Mouse (Mus musculus) forebrain, embryonic 14.5 days (tissue): ENCODE data around the gene S100a3. TPM values are rescaled to one million over a fixed set of nuclear protein-coding genes. Genes with fewer than 3 reads are reported as not detected.
A peak's percentile ranks its signal among the peaks of the same experiment; 100 is the strongest.

Experiments used
- ATAC-seq: fragments of 200-750 bp; cut with Nextera tagmentation; 2 replicates; pipeline ENCODE4 v1.8.0; 2017; ENCODE audit warnings: mild to moderate bottlenecking, moderate library complexity
- DNase-seq: peaks from one replicate; pipeline ENCODE4 v3.0.0-alpha.2; 2015; ENCODE audit warnings: low spot score
- H3K27ac ChIP-seq: fragments of 300-500 bp; sonication (generic); 2 replicates; pipeline ENCODE4 v1.5.1; 2014; ENCODE audit warnings: low read depth, mild to moderate bottlenecking, control low read depth, low read length, moderate library complexity
- H3K27me3 ChIP-seq: fragments of 300-500 bp; sonication (generic); replicated peaks from 2 replicates; pipeline ENCODE4 v1.6.1; 2014; ENCODE audit warnings: low read length, control low read depth, mixed read lengths; ENCODE audit not compliant: control insufficient read depth, insufficient read depth
- H3K36me3 ChIP-seq: fragments of 300-500 bp; sonication (generic); 2 replicates; pipeline ENCODE4 v1.6.1; 2014; ENCODE audit warnings: low read length, control low read depth; ENCODE audit not compliant: control insufficient read depth, insufficient read depth
- H3K4me1 ChIP-seq: fragments of 300-500 bp; sonication (generic); 2 replicates; pipeline ENCODE4 v1.6.1; 2014; ENCODE audit warnings: antibody characterized with exemption, low read length, control low read depth; ENCODE audit not compliant: control insufficient read depth, insufficient read depth
- H3K4me2 ChIP-seq: fragments of 300-500 bp; sonication (generic); 2 replicates; pipeline ENCODE4 v1.6.1; 2014; ENCODE audit warnings: mild to moderate bottlenecking, control low read depth, low read length
- H3K4me3 ChIP-seq: fragments of 300-500 bp; sonication (generic); 2 replicates; pipeline ENCODE4 v1.5.1; 2014; ENCODE audit warnings: low read depth, low read length, control low read depth
- H3K9ac ChIP-seq: fragments of 300-500 bp; sonication (generic); 2 replicates; pipeline ENCODE4 v1.6.1; 2014; ENCODE audit warnings: mild to moderate bottlenecking, low read length, control low read depth, moderate library complexity
- H3K9me3 ChIP-seq: fragments of 300-500 bp; sonication (generic); replicated peaks from 2 replicates; pipeline ENCODE4 v1.6.1; 2016; ENCODE audit warnings: low read length, control low read depth, mixed read lengths; ENCODE audit not compliant: control insufficient read depth
- WGBS: fragments of 180-500 bp; shearing (Covaris S2); extraction: QIAGEN DNeasy Blood & Tissue Kit; methylation state at CpG from one replicate; pipeline ENCODE4 v1.1.7; 2014; 5-methylcytosine and 5-hydroxymethylcytosine counted together
- polyA plus RNA-seq: library from polyadenylated mRNA; unstranded; fragments of >200 nt; fragmentation: Nextera tagmentation; extraction: Ambion mirVana; gene quantifications from 2 replicates; pipeline ENCODE4 v1.2.1, GENCODE M21; 2014

The S100a3 gene
- polyA plus RNA-seq, 1 experiment from 2014 or later: not detected

GRCm38 (mm10) chr3:90603623-90604022 lies 43.2 kb downstream of the S100a3 start, which contains the start of gene S100a4:
S100a4 (plus strand) TSS chr3:90603771.
- H3K9ac ChIP-seq: no peak within 1 kb of the TSS
- WGBS: 68% methylated on average over 3 of the region's 3 CpGs
- peak within 1 kb of the TSS; percentile 52; the same call in 1 of the 2 replicates for H3K27ac ChIP-seq
- H3K4me1 ChIP-seq: peaks cover 8% of the 10 kb centered on the region
- DNase-seq (no peak), ATAC-seq (no peak)
- H3K9me3 ChIP-seq: no peaks in the 10 kb centered on the region
- H3K4me3 ChIP-seq: no peak within 1 kb of the TSS
- no peaks in the 10 kb centered on the region for H3K27me3 ChIP-seq
- no peaks in the 10 kb centered on the region for H3K36me3 ChIP-seq
- no peak within 1 kb of the TSS for H3K4me2 ChIP-seq

DNA sequence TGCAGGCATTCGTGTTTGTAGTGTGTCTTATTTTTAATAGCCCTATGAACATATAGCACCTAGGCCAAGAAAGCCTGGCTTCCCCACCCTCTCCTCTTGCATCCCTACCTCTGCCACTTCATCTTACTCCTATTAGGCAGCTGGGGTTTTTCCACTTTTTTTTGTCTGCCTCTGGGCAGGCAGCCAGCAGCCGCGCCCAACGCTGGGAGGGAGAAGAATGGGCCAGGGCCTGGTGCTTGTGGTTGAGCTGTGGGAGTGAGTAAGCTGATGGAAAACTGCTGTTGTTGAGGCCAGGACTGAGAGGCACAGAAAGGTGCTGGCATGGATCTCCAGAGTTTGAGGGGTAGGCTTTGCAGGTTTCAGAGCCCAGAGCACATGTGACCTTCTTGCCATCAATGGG lies 44.0 kb downstream of the S100a3 start:
- WGBS: 13% methylated on average over 4 of the region's 4 CpGs
- ATAC-seq (peak; percentile 83), DNase-seq (peak; percentile 78)

DNA sequence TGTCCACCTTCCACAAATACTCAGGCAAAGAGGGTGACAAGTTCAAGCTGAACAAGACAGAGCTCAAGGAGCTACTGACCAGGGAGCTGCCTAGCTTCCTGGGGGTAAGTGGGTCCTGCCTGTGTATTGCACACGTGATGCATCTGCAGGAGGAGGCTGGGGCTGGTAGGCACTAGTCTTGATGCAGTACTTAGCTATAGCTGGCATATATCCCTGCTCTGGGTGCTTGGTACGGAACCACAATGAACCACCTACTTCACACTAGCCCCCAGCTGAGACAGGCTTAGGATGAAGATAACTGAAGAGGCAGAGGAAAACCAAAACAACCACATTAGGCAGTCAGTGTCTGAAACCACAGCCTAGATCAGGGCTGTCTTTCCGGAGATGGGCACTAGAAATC lies 44.7 kb downstream of the S100a3 start:
- H3K36me3 ChIP-seq: no peaks in the 10 kb centered on the region
- no peak overlapping the region for H3K4me3 ChIP-seq
- no peak overlapping the region for H3K9ac ChIP-seq
- peaks cover 8% of the 10 kb centered on the region for H3K4me1 ChIP-seq
- no peaks in the 10 kb centered on the region for H3K27me3 ChIP-seq
- no peaks in the 10 kb centered on the region for H3K9me3 ChIP-seq
- no peak overlapping the region for H3K4me2 ChIP-seq
- DNase-seq: no peak
- ATAC-seq: peak; percentile 22; the same call in 1 of the 2 replicates
- 81% methylated on average over 3 of the region's 3 CpGs for WGBS
- H3K27ac ChIP-seq: 0 out of 2 replicates have a peak overlapping the region, but pooled peaks have one; percentile 52

More for the DNA sequence above, 44.0 kb downstream of the S100a3 start:
- no peaks in the 10 kb centered on the region for H3K27me3 ChIP-seq
- no peak overlapping the region for H3K4me3 ChIP-seq
- peaks cover 8% of the 10 kb centered on the region for H3K4me1 ChIP-seq
- H3K27ac ChIP-seq: peak overlapping the region; percentile 52; the same call in 1 of the 2 replicates
- no peaks in the 10 kb centered on the region for H3K36me3 ChIP-seq
- H3K9me3 ChIP-seq: no peaks in the 10 kb centered on the region
- H3K4me2 ChIP-seq: no peak overlapping the region
- no peak overlapping the region for H3K9ac ChIP-seq

GRCm38 (mm10) chr3:90605736-90606135 lies 45.4 kb downstream of the S100a3 start:
- Histone ChIP-seq H3K4me2 (no peak overlapping the region), H3K27ac (no peak overlapping the region), H3K4me1 (peaks cover 8% of the 10 kb centered on the region), H3K27me3 (no peaks in the 10 kb centered on the region), H3K36me3 (no peaks in the 10 kb centered on the region), H3K9ac (no peak overlapping the region), H3K9me3 (no peaks in the 10 kb centered on the region), H3K4me3 (no peak overlapping the region)
- ATAC-seq (no peak), DNase-seq (no peak)
- WGBS: 85% methylated on average over 2 of the region's 2 CpGs

GRCm38 (mm10) chr3:90606185-90606584 lies 45.8 kb downstream of the S100a3 start:
- ATAC-seq (no peak), DNase-seq (no peak)
- Histone ChIP-seq H3K9ac (no peak overlapping the region), H3K4me1 (peaks cover 8% of the 10 kb centered on the region), H3K36me3 (no peaks in the 10 kb centered on the region), H3K4me3 (no peak overlapping the region), H3K27me3 (no peaks in the 10 kb centered on the region), H3K4me2 (no peak overlapping the region), H3K27ac (no peak overlapping the region), H3K9me3 (no peaks in the 10 kb centered on the region)
- 94% methylated on average over 6 of the region's 6 CpGs for WGBS

- no peaks in the 10 kb centered on the region for H3K9me3 ChIP-seq
- H3K4me3 ChIP-seq: no peak overlapping the region
- no peaks in the 10 kb centered on the region for H3K27me3 ChIP-seq
- no peak for DNase-seq
- WGBS: 86% methylated on average over 3 of the region's 3 CpGs
- H3K36me3 ChIP-seq: no peaks in the 10 kb centered on the region
- H3K9ac ChIP-seq: no peak overlapping the region
- H3K27ac ChIP-seq: no peak overlapping the region
- no peak overlapping the region for H3K4me2 ChIP-seq
- H3K4me1 ChIP-seq: peaks cover 8% of the 10 kb centered on the region
- no peak for ATAC-seq
Observed at GRCm38 (mm10) chr3:90607361-90607760, 47.0 kb downstream of the S100a3 start.

DNA sequence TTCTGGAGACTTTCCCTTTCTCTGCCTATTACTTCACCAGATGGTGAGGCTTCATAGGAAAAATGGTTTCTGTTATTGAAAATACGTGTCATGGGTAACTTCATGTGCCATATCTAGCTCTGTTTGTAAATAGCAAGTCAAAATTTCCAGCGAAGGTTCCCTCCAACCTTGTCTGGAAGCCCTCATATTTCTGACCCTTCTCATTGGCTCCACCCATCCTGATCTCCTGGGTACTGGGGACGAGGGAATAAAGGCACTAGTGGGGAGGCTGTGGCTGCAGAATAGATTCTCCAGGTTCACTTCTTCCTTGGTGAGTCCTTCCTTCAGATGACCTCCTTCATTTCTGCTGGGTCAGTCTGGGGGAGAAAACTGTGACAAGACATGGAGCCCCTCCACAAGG lies 47.8 kb downstream of the S100a3 start, which contains the start of gene S100a5:
S100a5 (plus strand) TSS at position 301 of the 400 bp plus-strand sequence.
- H3K27me3 ChIP-seq: no peaks in the 10 kb centered on the region
- H3K4me3 ChIP-seq: no peak within 1 kb of the TSS
- H3K36me3 ChIP-seq: no peaks in the 10 kb centered on the region
- peaks cover 13% of the 10 kb centered on the region for H3K4me1 ChIP-seq
- WGBS: 61% methylated on average over 3 of the region's 3 CpGs
- DNase-seq: no peak
- no peak within 1 kb of the TSS for H3K4me2 ChIP-seq
- no peak within 1 kb of the TSS for H3K9ac ChIP-seq
- no peak for ATAC-seq
- no peak within 1 kb of the TSS for H3K27ac ChIP-seq
- H3K9me3 ChIP-seq: no peaks in the 10 kb centered on the region

GRCm38 (mm10) chr3:90609102-90609501 lies 48.7 kb downstream of the S100a3 start:
- ATAC-seq (no peak), DNase-seq (no peak)
- no peak overlapping the region for H3K4me3 ChIP-seq
- H3K9ac ChIP-seq: no peak overlapping the region
- no peaks in the 10 kb centered on the region for H3K36me3 ChIP-seq
- no peak overlapping the region for H3K4me2 ChIP-seq
- no peaks in the 10 kb centered on the region for H3K27me3 ChIP-seq
- peaks cover 10% of the 10 kb centered on the region for H3K4me1 ChIP-seq
- no peaks in the 10 kb centered on the region for H3K9me3 ChIP-seq
- no peak overlapping the region for H3K27ac ChIP-seq

DNA sequence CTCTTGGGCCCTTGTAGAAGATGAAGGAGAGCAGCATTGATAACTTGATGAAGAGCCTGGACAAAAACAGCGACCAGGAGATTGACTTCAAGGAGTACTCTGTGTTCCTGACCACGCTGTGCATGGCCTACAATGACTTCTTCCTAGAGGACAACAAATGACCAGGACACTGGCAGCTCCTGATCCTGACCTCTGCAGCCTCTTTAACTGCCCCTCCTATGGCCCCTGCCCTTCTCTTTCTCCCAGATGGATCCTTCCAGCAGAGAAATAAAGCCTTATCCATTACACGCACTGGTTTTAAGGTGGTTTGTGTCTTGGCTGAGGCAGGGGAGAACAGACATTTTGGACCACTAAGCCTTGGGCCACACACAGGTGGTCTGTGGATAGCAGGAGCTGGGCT lies 51.1 kb downstream of the S100a3 start:
- no peak overlapping the region for H3K27ac ChIP-seq
- H3K4me1 ChIP-seq: peaks cover 5% of the 10 kb centered on the region
- ATAC-seq (no peak), DNase-seq (no peak)
- H3K9me3 ChIP-seq: no peaks in the 10 kb centered on the region
- H3K4me3 ChIP-seq: no peak overlapping the region
- WGBS: 88% methylated on average over 3 of the region's 3 CpGs
- H3K4me2 ChIP-seq: no peak overlapping the region
- no peak overlapping the region for H3K9ac ChIP-seq
- no peaks in the 10 kb centered on the region for H3K36me3 ChIP-seq
- H3K27me3 ChIP-seq: no peaks in the 10 kb centered on the region
